Mouse (Mus musculus): ENCODE results near the gene Jmjd4.
A peak's percentile ranks its signal among the peaks of the same experiment; 100 is the strongest.

Gene Jmjd4

DNA sequence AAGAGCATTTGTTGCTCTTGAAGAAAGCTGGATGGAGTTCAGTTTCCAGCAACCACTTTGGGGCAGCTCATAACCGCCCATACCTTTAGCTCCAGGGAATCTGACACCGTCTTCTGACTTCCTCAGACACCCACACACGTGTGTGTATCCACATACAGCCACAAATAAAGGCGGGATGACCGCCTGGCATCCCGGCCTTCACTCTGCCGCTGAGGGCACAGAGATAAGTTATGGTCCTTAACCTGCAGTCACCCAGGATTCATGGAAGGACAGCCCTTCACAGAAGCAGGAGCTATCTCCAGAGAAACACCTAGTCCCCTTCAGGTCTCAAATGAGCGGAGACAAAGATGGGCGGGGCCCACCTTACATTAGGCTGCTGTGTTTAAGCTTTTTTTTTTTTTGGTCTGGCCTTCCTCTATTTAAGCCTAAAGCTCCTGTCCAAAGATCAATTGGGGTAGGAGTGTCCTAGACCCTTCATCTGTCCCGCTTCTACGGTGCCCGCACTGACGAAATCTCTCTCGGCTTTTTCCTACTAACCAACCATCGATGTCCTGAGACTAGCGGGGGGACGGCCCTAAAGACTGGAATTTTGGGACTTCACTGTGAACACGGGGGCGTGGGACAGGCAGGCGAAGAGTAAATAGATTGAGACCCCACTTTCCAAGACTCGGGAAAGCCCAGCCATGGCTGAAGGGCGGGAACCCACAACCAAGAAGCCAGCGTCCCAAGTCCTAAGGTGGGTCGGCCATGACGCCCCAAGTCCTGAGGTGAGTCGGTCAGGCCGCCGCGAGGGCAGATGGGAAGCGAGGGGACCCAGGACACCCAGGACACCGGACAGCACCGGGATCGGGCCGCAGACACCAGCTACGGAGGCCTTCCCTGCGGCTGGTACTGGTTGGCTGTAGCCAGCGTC is 21.8 kb downstream of the Jmjd4 start:
- DNase-seq (ENCODE audit: low spot score in 2 of 2): no peak

DNA sequence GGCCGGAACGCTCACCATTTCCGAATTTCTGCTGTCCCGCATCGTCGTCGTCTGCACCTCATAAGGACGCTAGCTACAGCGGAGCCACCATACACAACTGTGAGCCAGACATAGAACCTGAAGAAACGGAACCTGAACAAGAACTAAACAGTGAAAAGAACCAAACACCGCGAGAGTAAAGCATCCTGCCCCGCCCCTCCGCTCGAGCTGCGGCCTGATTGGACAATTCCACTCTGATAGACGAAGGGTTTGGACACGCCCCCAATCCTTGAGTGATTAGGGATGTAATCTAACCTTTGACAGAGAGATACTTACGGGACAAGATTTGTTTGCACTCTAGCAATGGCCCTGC is 22.5 kb downstream of the Jmjd4 start, which contains the start of gene Zfp867:
TSS of gene Zfp867 (minus strand) at position 149 of the 352 bp plus-strand sequence.
- DNase-seq (ENCODE audit: low spot score in 2 of 2): peak; percentile 87 to 90

DNA sequence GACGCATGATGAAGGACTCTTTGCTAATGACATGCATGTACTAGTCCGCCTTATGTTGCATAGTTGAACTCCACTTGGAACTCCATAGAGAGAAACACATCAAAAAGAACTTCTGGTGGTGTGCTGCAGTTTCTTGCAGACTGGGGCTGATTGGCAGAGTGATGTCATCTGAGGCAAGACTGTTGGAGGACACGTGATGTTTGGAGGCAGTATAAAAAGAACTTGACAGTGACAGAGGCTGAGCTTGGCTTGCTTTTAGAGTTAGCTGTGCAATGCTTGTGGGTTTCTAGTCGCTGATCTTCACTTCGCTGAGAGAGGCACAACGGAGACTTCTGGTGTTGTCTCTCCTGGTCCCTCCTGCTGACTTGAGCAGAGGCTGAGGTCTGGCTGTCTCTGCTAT is 27.4 kb downstream of the Jmjd4 start:
- no peak for DNase-seq (ENCODE audit: low spot score in 2 of 2)

DNA sequence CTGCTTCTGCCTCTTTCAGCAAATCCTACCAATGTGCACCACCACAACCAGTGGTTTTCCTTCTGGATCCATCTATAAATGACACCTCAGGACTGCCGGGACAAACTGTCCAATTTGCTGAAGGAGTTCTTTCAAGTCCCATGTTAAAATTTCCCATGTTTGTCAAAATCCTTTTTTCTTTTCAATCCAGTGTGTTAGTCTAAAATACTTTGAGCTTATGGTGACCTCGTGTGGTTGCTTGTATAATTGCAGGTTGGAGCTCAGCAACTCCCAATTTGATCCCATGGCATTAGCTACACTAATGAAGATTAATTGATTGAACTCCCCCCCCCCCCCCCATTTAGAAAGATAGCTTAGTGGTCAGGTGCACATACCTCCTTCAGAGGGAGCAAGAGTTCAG is 33.4 kb downstream of the Jmjd4 start:
- DNase-seq (ENCODE audit: low spot score in 2 of 2): peak in 1 of 2 experiments; percentile 30

DNA sequence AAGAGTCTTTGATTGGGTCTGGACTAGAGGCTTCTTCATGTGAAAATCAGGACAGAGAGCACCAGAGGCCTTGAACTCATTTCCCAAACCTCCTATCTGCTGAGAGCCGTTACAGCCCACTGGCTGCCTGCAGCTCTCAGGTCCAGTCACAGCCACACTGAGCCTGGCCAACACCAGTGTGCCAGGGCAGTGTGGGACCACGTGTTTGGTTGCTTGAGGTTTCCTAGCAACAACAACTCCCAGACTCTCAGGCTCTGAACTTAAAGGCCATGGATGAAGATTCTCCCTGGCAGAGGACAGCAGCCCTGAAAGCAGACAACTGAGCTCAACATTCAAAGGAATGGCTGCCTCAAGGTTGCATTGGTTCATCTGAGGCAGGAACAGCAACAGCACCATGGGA is 35.8 kb downstream of the Jmjd4 start:
- DNase-seq (ENCODE audit: low spot score in 2 of 2): no peak

DNA sequence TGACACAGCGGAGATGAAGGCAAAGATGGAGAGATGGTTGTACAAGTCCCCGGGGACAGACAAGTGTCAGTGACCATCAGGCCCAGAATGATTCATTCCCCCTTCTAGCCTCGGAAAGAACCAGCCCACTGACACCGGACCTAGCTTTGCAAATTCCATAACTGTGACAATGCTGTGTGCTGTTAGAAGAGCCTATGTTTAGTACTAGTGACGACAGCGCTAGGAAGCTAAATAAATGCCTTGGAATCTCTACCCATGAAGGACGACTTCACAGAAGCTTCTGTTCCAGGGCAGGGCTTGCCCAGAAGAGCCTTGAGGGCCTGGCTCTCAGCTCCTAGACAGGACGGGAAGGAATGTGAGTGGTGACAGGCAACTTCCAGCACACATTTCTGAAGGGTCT is 36.4 kb downstream of the Jmjd4 start:
- DNase-seq (ENCODE audit: low spot score in 2 of 2): no peak

DNA sequence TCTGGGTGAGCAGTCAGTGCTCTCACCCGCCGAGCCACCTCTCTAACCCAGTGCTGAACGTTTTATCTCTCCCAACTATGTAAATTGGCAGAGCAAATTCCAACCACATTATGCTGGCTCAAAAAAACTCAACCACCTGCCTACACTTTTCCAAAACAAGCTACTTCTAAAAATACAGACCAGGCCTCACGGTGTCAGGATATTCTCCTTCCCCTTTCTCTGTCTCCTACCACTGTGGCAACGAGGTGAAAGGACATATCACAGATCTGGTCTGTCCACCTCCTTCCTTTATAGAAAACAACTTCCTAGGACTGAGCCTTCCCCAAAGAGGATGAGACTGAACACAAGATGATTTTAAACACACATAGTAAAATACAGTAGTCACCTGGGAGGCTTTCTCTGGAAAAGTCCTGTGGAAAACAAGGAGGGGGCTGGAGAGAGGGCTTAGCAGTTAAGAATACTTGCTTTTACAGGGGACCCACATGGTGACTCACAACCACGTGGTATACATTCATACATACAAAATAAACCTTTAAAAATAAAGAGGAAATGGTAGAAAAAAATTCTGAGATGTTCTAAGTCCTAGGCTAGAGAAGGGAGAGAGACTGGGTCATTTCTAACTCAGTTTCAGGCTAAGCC is 46.9 kb downstream of the Jmjd4 start:
- DNase-seq (ENCODE audit: low spot score in 2 of 2): no peak

- no peak for DNase-seq (ENCODE audit: low spot score in 2 of 2)
Observed at GRCm38 (mm10) chr11:59497747-59498146, 47.9 kb downstream of the Jmjd4 start.

DNA sequence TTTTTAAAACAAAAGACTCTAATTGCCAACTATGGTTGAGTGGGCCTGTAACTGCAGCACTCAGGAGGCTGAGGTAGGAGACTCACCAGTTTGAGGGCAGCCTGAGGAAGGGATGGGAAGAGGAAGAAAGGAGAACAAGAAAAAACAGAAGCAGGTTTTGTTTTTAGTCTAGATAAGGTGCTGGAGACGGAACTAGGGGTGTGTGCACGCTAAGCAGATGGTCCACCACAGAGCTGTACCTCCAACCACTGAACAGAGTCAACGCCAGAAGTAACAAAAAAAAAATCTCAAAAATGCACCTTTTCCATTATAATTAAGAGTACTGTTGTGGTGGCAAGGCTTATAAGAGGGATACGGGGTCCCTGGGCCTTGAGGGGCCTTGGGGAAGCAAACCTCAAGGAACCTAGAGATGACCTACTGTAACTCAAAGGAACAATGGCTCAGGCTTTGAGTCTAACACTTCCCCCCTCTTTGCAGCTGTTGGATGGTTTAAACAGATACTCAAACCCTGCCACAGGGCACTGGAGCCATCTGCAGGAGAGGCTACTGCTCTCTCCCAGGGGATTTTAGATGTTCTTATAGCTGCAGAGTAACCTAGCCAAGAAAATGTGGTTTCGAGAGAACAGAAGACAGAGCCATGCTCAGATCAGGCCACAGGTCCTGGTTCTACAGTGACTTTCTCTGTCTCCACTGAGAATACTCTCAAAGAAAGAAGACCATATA is 52.3 kb downstream of the Jmjd4 start:
- no peak for DNase-seq (ENCODE audit: low spot score in 2 of 2)

- DNase-seq (ENCODE audit: low spot score in 2 of 2): peak; percentile 40 to 48
Observed at GRCm38 (mm10) chr11:59505351-59505838, 55.5 kb downstream of the Jmjd4 start.

GRCm38 (mm10) chr11:59505839-59506712 is 56.2 kb downstream of the Jmjd4 start:
- DNase-seq (ENCODE audit: low spot score in 2 of 2): peak; percentile 55 to 64

DNA sequence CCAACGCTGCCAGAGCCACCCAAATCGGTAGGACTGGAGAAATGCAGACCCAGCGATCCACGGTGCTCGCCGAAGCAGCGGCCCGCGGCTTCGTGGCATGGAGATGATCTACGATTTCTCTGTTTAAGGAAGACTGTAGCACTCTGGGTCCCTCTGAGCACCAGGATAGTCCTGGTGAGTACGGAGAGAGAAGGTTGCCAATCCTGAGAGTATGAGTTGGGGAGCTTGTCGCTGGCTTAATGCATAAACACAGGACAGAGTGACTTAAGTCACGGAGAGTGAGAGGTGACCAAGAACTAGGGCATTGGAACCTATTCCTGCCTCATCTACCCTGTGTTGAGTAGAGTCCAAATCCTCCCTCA is 56.8 kb downstream of the Jmjd4 start:
- no peak for DNase-seq (ENCODE audit: low spot score in 2 of 2)

All from frontal cortex, postnatal 14 days (tissue).